Mouse (Mus musculus): Measurements from ENCODE around the gene Trh. TPM values are rescaled to one million over a fixed set of nuclear protein-coding genes. Genes with fewer than 3 reads are reported as not detected.
A peak's percentile ranks its signal among the peaks of the same experiment; 100 is the strongest.

Trh gene
- polyA plus RNA-seq, 1 experiment = not detected

GRCm38 (mm10) chr6:92246335-92246734 is 1.9 kb upstream of the Trh start:
- TF ChIP-seq POLR2A (IDR thresholded peaks at IDR 0.05; ENCODE audit: insufficient read length, low read depth) (no peak), MYOD1 (IDR thresholded peaks at IDR 0.05; ENCODE audit: control insufficient read depth in 1 of 3, insufficient read length in 2 of 3, low read depth in 2 of 3) (no peak), USF1 (IDR thresholded peaks at IDR 0.05; ENCODE audit: low read depth) (no peak), CEBPB (IDR thresholded peaks at IDR 0.05; ENCODE audit: insufficient read depth, poor library complexity, severe bottlenecking) (no peak), TCF12 (IDR thresholded peaks at IDR 0.05; ENCODE audit: insufficient read depth, poor library complexity, severe bottlenecking) (no peak), TCF3 (IDR thresholded peaks at IDR 0.05; ENCODE audit: insufficient read length, low read depth) (no peak), REST (IDR thresholded peaks at IDR 0.05; ENCODE audit: insufficient read depth, insufficient read length) (no peak)
- Histone ChIP-seq H3ac (ENCODE audit: control insufficient read depth, insufficient read length) (no peak overlapping the region), H3K36me3 (ENCODE audit: control insufficient read depth, insufficient read depth) (no peaks in the 10 kb centered on the region), H3K27me3 (ENCODE audit: control insufficient read depth, insufficient read depth, insufficient read length) (peaks cover 20% of the 10 kb centered on the region), H3K4me2 (ENCODE audit: low read depth) (no peak overlapping the region), H3K4me3 (no peak overlapping the region), H3K79me2 (ENCODE audit: control insufficient read depth, insufficient read depth) (no peaks in the 10 kb centered on the region)

GRCm38 (mm10) chr6:92241178-92241906 is 3.1 kb downstream of the Trh start:
- TF ChIP-seq MYOG (IDR thresholded peaks at IDR 0.05; ENCODE audit: control insufficient read depth in 1 of 3, insufficient read depth in 1 of 3, insufficient read length in 2 of 3, low read depth in 2 of 3) (no peak), USF1 (IDR thresholded peaks at IDR 0.05; ENCODE audit: low read depth) (peak; percentile 90)
- Histone ChIP-seq H3K27me3 (ENCODE audit: control insufficient read depth, insufficient read depth, insufficient read length) (peaks cover 20% of the 10 kb centered on the region), H3K79me2 (ENCODE audit: control insufficient read depth, insufficient read depth) (no peaks in the 10 kb centered on the region), H3K4me3 (no peak overlapping the region), H3K36me3 (ENCODE audit: control insufficient read depth, insufficient read depth) (no peaks in the 10 kb centered on the region), H3K4me2 (ENCODE audit: low read depth) (no peak overlapping the region), H3ac (ENCODE audit: control insufficient read depth, insufficient read length) (no peak overlapping the region)

- no peaks in the 10 kb centered on the region for H3K79me2 ChIP-seq (ENCODE audit: control insufficient read depth, insufficient read depth)
- TF ChIP-seq MYOD1 (IDR thresholded peaks at IDR 0.05; ENCODE audit: control insufficient read depth in 1 of 3, insufficient read length in 2 of 3, low read depth in 2 of 3) (no peak), CEBPB (IDR thresholded peaks at IDR 0.05; ENCODE audit: insufficient read depth, poor library complexity, severe bottlenecking) (no peak), POLR2A (IDR thresholded peaks at IDR 0.05; ENCODE audit: insufficient read length, low read depth) (no peak), MYOG (IDR thresholded peaks at IDR 0.05; ENCODE audit: control insufficient read depth in 1 of 3, insufficient read depth in 1 of 3, insufficient read length in 2 of 3, low read depth in 2 of 3) (no peak), TCF12 (IDR thresholded peaks at IDR 0.05; ENCODE audit: insufficient read depth, poor library complexity, severe bottlenecking) (no peak), E2F4 (IDR thresholded peaks at IDR 0.05; ENCODE audit: insufficient read depth) (no peak), POLR2AphosphoS2 (IDR thresholded peaks at IDR 0.05; ENCODE audit: insufficient read length, low read depth) (no peak), SRF (IDR thresholded peaks at IDR 0.05; ENCODE audit: control insufficient read depth, insufficient read length, low read depth) (no peak), MAX (IDR thresholded peaks at IDR 0.05; ENCODE audit: low read depth) (no peak), REST (IDR thresholded peaks at IDR 0.05; ENCODE audit: insufficient read depth, insufficient read length) (no peak), USF1 (IDR thresholded peaks at IDR 0.05; ENCODE audit: low read depth) (no peak), TCF3 (IDR thresholded peaks at IDR 0.05; ENCODE audit: insufficient read length, low read depth) (no peak)
- peaks cover 7% of the 10 kb centered on the region for H3K27me3 ChIP-seq (ENCODE audit: control insufficient read depth, insufficient read depth, insufficient read length)
- H3K36me3 ChIP-seq (ENCODE audit: control insufficient read depth, insufficient read depth) = no peaks in the 10 kb centered on the region
- no peak overlapping the region for H3K4me2 ChIP-seq (ENCODE audit: low read depth)
- H3ac ChIP-seq (ENCODE audit: control insufficient read depth, insufficient read length) = no peak overlapping the region
- no peak overlapping the region for H3K4me3 ChIP-seq
These were observed 9.4 kb downstream of the Trh start for GRCm38 (mm10) chr6:92235036-92235435.

GRCm38 (mm10) chr6:92231762-92232161 is 12.7 kb downstream of the Trh start:
- H3K27me3 ChIP-seq (ENCODE audit: control insufficient read depth, insufficient read depth, insufficient read length) = peaks cover 7% of the 10 kb centered on the region

GRCm38 (mm10) chr6:92231356-92231755 is 13.1 kb downstream of the Trh start:
- H3K4me3 ChIP-seq = no peak overlapping the region
- no peaks in the 10 kb centered on the region for H3K79me2 ChIP-seq (ENCODE audit: control insufficient read depth, insufficient read depth)
- TF ChIP-seq MYOD1 (IDR thresholded peaks at IDR 0.05; ENCODE audit: control insufficient read depth in 1 of 3, insufficient read length in 2 of 3, low read depth in 2 of 3) (no peak), POLR2A (IDR thresholded peaks at IDR 0.05; ENCODE audit: insufficient read length, low read depth) (no peak), POLR2AphosphoS2 (IDR thresholded peaks at IDR 0.05; ENCODE audit: insufficient read length, low read depth) (no peak), SRF (IDR thresholded peaks at IDR 0.05; ENCODE audit: control insufficient read depth, insufficient read length, low read depth) (no peak), E2F4 (IDR thresholded peaks at IDR 0.05; ENCODE audit: insufficient read depth) (no peak), REST (IDR thresholded peaks at IDR 0.05; ENCODE audit: insufficient read depth, insufficient read length) (no peak), USF1 (IDR thresholded peaks at IDR 0.05; ENCODE audit: low read depth) (no peak), MYOG (IDR thresholded peaks at IDR 0.05; ENCODE audit: control insufficient read depth in 1 of 3, insufficient read depth in 1 of 3, insufficient read length in 2 of 3, low read depth in 2 of 3) (no peak), CEBPB (IDR thresholded peaks at IDR 0.05; ENCODE audit: insufficient read depth, poor library complexity, severe bottlenecking) (no peak), MAX (IDR thresholded peaks at IDR 0.05; ENCODE audit: low read depth) (no peak), TCF12 (IDR thresholded peaks at IDR 0.05; ENCODE audit: insufficient read depth, poor library complexity, severe bottlenecking) (no peak), TCF3 (IDR thresholded peaks at IDR 0.05; ENCODE audit: insufficient read length, low read depth) (no peak)
- H3K4me2 ChIP-seq (ENCODE audit: low read depth) = no peak overlapping the region
- H3K27me3 ChIP-seq (ENCODE audit: control insufficient read depth, insufficient read depth, insufficient read length) = peaks cover 7% of the 10 kb centered on the region
- H3ac ChIP-seq (ENCODE audit: control insufficient read depth, insufficient read length) = no peak overlapping the region
- no peaks in the 10 kb centered on the region for H3K36me3 ChIP-seq (ENCODE audit: control insufficient read depth, insufficient read depth)

More at GRCm38 (mm10) chr6:92231762-92232161, 12.7 kb downstream of the Trh start:
- no peak overlapping the region for H3ac ChIP-seq (ENCODE audit: control insufficient read depth, insufficient read length)
- no peak for TF ChIP-seq MYOG (IDR thresholded peaks at IDR 0.05; ENCODE audit: control insufficient read depth in 1 of 3, insufficient read depth in 1 of 3, insufficient read length in 2 of 3, low read depth in 2 of 3)
- no peak for TF ChIP-seq USF1 (IDR thresholded peaks at IDR 0.05; ENCODE audit: low read depth)
- TF ChIP-seq CEBPB (IDR thresholded peaks at IDR 0.05; ENCODE audit: insufficient read depth, poor library complexity, severe bottlenecking) = no peak
- TF ChIP-seq POLR2A (IDR thresholded peaks at IDR 0.05; ENCODE audit: insufficient read length, low read depth) = no peak
- TF ChIP-seq REST (IDR thresholded peaks at IDR 0.05; ENCODE audit: insufficient read depth, insufficient read length) = no peak
- no peak for TF ChIP-seq MYOD1 (IDR thresholded peaks at IDR 0.05; ENCODE audit: control insufficient read depth in 1 of 3, insufficient read length in 2 of 3, low read depth in 2 of 3)
- TF ChIP-seq TCF12 (IDR thresholded peaks at IDR 0.05; ENCODE audit: insufficient read depth, poor library complexity, severe bottlenecking) = no peak
- no peak for TF ChIP-seq E2F4 (IDR thresholded peaks at IDR 0.05; ENCODE audit: insufficient read depth)
- TF ChIP-seq SRF (IDR thresholded peaks at IDR 0.05; ENCODE audit: control insufficient read depth, insufficient read length, low read depth) = no peak
- TF ChIP-seq MAX (IDR thresholded peaks at IDR 0.05; ENCODE audit: low read depth) = no peak
- TF ChIP-seq TCF3 (IDR thresholded peaks at IDR 0.05; ENCODE audit: insufficient read length, low read depth) = no peak
- TF ChIP-seq POLR2AphosphoS2 (IDR thresholded peaks at IDR 0.05; ENCODE audit: insufficient read length, low read depth) = no peak
- no peak overlapping the region for H3K4me3 ChIP-seq
- no peak overlapping the region for H3K4me2 ChIP-seq (ENCODE audit: low read depth)
- no peaks in the 10 kb centered on the region for H3K36me3 ChIP-seq (ENCODE audit: control insufficient read depth, insufficient read depth)
- no peaks in the 10 kb centered on the region for H3K79me2 ChIP-seq (ENCODE audit: control insufficient read depth, insufficient read depth)

Data from myocyte (in vitro differentiated cells).